Mouse (Mus musculus): ENCODE measurements at regions not wholly inside any gene's neighbourhood (a gene's known extent, or its start where the extent isn't known, plus 50 kb on each side); places are given as distances from the start of the nearest gene placed in this dataset.

DNA sequence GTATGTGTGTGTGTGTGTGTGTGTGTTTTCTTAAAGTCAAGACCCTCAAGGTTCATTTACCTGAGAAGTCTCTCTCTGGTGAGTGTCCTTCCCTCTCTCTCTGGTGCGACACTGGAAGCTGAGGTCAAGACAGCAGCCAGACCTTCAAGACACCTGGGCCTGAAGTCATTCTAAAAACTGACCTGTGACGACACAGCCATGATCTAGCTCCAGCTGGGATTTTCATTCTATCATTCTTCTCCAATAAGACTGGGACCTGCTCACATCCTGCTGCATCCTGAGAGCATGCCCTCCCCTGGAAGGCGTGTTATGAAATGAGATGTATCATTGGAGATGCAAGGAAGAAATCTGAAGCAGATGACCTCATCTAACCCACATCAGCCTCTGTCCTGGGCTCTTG lies 118.4 kb upstream of the Adamts9 start:
- Histone ChIP-seq H3K9ac (replicated peaks) (no peak overlapping the region), H3K27ac (replicated peaks) (no peak overlapping the region), H3K9me3 (no peaks in the 10 kb centered on the region), H3K4me1 (peaks cover 11% of the 10 kb centered on the region; the same call in 1 of the 2 replicates), H3K4me3 (no peak overlapping the region), H3K4me2 (replicated peaks) (no peak overlapping the region), H3K27me3 (no peaks in the 10 kb centered on the region), H3K36me3 (no peaks in the 10 kb centered on the region)
- ATAC-seq (ENCODE audit: low FRiP score, low read depth) = no peak
- 54% methylated on average over 3 of the region's 3 CpGs for WGBS

DNA sequence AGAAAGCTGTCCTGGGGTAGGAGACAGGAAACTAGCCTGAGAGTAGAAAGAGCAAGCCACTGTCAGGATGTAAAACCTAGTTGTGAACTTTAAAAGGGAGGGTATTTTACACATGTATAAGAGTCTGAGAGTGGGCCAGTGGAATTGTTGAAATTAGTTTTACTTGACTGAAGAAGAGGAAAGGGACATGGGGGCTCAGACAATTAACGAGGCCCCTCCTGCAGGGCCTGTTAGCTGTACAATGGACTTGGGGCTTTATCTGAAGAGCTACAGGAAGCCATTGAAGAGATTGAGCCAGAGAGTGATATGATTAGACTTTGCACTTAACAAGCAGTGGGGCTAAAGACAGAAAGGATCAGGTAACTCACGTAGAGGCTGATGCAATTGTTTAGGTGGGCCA lies 102.2 kb upstream of the Adamts9 start:
- Histone ChIP-seq H3K27me3 (no peaks in the 10 kb centered on the region), H3K4me2 (replicated peaks) (no peak overlapping the region), H3K4me1 (peaks cover 7% of the 10 kb centered on the region; the same call in 1 of the 2 replicates), H3K4me3 (no peak overlapping the region), H3K36me3 (no peaks in the 10 kb centered on the region), H3K9ac (replicated peaks) (no peak overlapping the region), H3K9me3 (no peaks in the 10 kb centered on the region), H3K27ac (replicated peaks) (no peak overlapping the region)
- ATAC-seq (ENCODE audit: low FRiP score, low read depth) = no peak
- WGBS = 33% methylated on average over 2 of the region's 2 CpGs

DNA sequence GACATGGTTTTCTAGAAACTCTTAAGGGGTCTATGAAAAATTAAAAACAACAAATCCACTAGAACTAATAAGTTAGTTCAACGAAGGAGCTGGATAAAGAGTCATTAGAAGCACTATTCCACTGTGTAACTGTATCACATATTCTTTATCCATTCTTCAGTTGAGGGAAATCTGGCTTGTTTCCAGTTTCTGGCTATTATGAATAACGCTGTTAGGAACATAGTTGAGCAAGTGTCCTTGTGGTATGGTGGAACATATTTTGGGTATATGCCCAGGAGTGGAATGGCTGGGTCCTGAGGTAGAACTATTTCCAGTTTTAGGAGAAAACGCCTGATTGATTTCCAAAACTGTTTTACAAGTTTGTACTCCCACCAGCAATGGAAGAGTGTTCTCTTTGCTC lies 97.7 kb upstream of the Adamts9 start:
- no peaks in the 10 kb centered on the region for H3K9me3 ChIP-seq
- peaks cover 7% of the 10 kb centered on the region; the same call in 1 of the 2 replicates for H3K4me1 ChIP-seq
- no peaks in the 10 kb centered on the region for H3K36me3 ChIP-seq
- WGBS = 88% methylated on average over 3 of the region's 3 CpGs
- no peaks in the 10 kb centered on the region for H3K27me3 ChIP-seq
- no peak overlapping the region for H3K4me2 ChIP-seq (replicated peaks)
- no peak overlapping the region for H3K9ac ChIP-seq (replicated peaks)
- no peak overlapping the region for H3K27ac ChIP-seq (replicated peaks)
- no peak overlapping the region for H3K4me3 ChIP-seq
- ATAC-seq (ENCODE audit: low FRiP score, low read depth) = no peak

DNA sequence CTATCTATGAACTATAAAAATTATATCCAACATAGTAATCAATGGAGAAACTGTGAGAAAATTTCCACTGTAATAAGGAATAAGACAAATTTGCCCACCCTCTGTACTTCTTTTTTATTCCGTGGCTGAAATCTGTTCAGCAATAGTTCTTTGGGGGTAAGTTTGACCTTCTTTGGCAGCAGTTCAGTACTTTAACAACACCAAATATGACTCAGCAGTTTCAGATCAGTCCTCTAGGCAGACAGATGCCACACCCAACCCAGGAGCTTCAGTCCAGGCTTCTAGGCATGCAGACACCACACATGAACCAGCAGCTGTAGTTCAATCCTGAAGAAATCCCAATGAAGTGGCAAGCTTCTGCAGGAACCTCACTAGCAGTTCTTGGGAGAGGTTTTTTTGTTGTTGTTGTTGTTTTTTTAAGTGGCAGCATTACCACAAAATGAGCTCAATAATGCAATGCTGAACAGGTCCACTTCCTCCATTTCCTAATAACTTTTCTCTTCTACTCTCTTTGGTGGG lies 88.6 kb upstream of the Adamts9 start:
- 97% methylated on average over 1 of the region's 1 CpGs for whole genome bisulfite sequencing
- Histone ChIP-seq H3K9ac (replicated peaks) (no peak overlapping the region), H3K27me3 (no peaks in the 10 kb centered on the region)

DNA sequence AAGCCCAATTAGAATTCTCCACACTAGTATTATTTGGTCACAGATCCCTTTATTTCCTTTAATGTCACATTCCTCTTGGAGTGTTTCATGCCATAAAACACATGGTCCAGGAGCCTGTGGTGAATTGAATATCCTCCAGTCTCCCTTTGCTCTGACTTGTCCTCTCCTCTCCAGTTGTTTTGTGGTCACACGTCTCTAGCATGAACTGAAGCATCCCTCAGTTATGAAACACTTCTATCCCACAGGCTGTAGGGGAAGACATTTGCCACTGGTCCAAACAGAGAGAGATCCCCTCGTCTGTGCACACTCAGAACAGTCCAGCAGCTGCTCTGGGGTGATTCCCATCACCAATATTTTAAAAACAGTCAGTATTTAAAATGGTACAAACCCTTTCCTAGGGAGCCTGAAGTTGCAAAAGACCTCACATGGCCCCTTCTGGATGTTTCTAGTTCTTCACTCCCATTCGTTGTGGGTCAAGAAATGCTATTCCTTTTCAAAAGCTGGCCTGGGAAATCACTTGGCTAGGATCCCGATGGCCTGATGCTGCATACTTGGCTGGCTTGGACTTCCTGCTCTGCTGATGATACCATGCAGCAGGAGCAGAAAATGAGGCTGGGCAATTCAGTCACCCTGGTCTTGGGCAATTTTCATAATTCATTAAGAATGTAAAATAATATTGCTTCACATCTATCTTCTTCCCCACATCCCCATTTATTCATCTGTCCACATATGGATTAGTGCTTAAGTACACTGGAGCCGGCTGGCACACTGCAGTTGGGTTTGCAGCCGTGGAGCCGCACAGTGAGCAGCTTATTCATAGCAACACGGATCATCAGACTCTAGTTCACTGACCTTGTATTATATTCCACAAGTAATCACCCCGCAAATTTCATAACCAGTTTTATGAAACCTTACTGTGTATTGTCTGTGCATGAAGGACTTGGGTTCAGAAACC lies 83.1 kb upstream of the Adamts9 start:
- ATAC-seq (ENCODE audit: low FRiP score, low read depth) = no peak
- no peak overlapping the region for H3K27ac ChIP-seq (replicated peaks)
- no peak overlapping the region for H3K4me3 ChIP-seq
- WGBS = 83% methylated on average over 9 of the region's 9 CpGs
- no peaks in the 10 kb centered on the region for H3K27me3 ChIP-seq
- no peak overlapping the region for H3K4me2 ChIP-seq (replicated peaks)
- no peaks in the 10 kb centered on the region for H3K9me3 ChIP-seq
- H3K36me3 ChIP-seq = no peaks in the 10 kb centered on the region
- H3K4me1 ChIP-seq = no peaks in the 10 kb centered on the region
- H3K9ac ChIP-seq (replicated peaks) = no peak overlapping the region

More for the DNA sequence above, 88.6 kb upstream of the Adamts9 start:
- Histone ChIP-seq H3K4me3 (no peak overlapping the region), H3K27ac (replicated peaks) (no peak overlapping the region), H3K36me3 (no peaks in the 10 kb centered on the region), H3K4me1 (no peaks in the 10 kb centered on the region), H3K4me2 (replicated peaks) (no peak overlapping the region), H3K9me3 (no peaks in the 10 kb centered on the region; the same call in 1 of the 2 replicates)
- no peak for ATAC-seq (ENCODE audit: low FRiP score, low read depth)

DNA sequence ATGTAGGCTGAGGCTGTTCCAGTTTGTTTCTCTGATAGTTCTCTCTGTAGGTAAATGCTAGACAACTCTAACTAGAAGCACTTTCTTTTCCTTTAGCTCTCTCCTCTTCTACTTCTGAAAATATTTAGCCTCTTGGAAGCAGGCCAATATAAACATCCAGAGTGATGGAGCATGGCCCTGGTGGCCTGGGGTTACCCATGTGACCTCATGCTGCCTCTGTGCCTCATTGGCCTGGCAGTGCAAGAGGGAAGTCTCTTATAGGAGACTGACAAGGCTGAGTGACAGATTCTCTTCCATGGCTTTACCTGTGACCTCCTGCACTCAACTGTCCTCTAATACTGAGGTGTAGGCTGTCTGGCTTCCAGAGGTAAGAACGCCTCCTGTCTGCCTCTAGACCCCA lies 71.2 kb upstream of the Adamts9 start:
- no peaks in the 10 kb centered on the region for H3K9me3 ChIP-seq
- H3K27me3 ChIP-seq = no peaks in the 10 kb centered on the region
- H3K4me2 ChIP-seq (replicated peaks) = no peak overlapping the region
- WGBS = 86% methylated on average over 1 of the region's 1 CpGs
- no peaks in the 10 kb centered on the region for H3K4me1 ChIP-seq
- no peak overlapping the region for H3K27ac ChIP-seq (replicated peaks)
- no peak for ATAC-seq (ENCODE audit: low FRiP score, low read depth)
- H3K9ac ChIP-seq (replicated peaks) = no peak overlapping the region
- H3K36me3 ChIP-seq = no peaks in the 10 kb centered on the region
- no peak overlapping the region for H3K4me3 ChIP-seq

DNA sequence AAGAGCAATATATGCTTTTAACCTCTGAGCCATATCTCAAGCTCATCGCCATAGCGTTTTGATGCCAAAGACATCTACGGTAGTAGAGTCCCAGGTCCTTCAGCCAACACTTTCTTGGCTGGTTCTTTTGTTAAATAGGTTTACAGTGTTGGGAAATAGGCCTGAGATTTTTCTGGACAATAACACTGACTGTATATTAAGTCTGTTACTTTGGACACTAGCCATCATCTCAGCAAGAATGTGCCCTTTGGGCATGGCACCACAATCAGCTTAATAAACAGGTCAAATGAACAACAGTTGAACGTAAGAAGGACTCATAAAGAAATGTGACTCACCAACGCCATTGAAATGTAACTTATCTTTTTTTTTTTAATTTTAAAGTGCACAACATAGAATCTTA lies 68.6 kb upstream of the Adamts9 start:
- no peaks in the 10 kb centered on the region for H3K9me3 ChIP-seq
- ATAC-seq (ENCODE audit: low FRiP score, low read depth) = no peak
- WGBS = 90% methylated on average over 5 of the region's 5 CpGs

DNA sequence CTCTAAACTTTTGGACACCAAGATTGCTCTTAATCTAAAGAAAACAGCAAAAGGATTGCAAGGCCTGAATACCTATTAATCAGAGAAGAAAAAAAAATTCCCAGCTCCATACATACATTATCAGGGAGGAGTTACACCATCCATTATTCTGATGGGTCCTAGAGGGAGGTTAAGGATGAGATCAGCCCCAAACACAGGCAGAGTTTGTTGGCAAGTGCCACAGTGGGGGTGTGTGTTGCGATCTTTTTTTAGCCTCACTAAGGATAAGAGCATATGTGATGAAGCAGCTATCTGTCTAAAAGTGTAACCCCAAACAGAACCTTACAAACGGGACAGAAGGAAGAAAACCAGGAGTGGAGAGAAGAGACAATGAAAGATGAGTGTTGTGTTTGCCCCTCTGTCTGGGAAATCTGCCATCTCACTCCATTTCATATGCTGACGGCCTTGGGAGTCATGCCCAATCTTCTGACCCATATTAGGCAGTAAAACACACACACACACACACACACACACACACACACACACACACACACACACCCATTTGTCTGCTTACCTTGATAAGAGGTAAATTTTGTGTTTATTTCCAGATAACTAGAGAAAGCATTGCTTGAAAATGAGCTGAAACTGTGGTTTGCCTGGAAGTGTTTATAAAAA lies 61.4 kb upstream of the Adamts9 start:
- no peaks in the 10 kb centered on the region for H3K9me3 ChIP-seq
- WGBS = 82% methylated on average over 3 of the region's 3 CpGs
- no peak for ATAC-seq (ENCODE audit: low FRiP score, low read depth)
- H3K4me1 ChIP-seq = no peaks in the 10 kb centered on the region
- H3K27me3 ChIP-seq = no peaks in the 10 kb centered on the region
- H3K36me3 ChIP-seq = no peaks in the 10 kb centered on the region
- H3K27ac ChIP-seq (replicated peaks) = no peak overlapping the region
- no peak overlapping the region for H3K4me3 ChIP-seq
- no peak overlapping the region for H3K4me2 ChIP-seq (replicated peaks)
- H3K9ac ChIP-seq (replicated peaks) = no peak overlapping the region

More for the DNA sequence above, 68.6 kb upstream of the Adamts9 start:
- H3K4me2 ChIP-seq (replicated peaks) = no peak overlapping the region
- no peak overlapping the region for H3K9ac ChIP-seq (replicated peaks)
- no peaks in the 10 kb centered on the region for H3K4me1 ChIP-seq
- no peak overlapping the region for H3K27ac ChIP-seq (replicated peaks)
- no peak overlapping the region for H3K4me3 ChIP-seq
- no peaks in the 10 kb centered on the region for H3K36me3 ChIP-seq
- H3K27me3 ChIP-seq = no peaks in the 10 kb centered on the region

DNA sequence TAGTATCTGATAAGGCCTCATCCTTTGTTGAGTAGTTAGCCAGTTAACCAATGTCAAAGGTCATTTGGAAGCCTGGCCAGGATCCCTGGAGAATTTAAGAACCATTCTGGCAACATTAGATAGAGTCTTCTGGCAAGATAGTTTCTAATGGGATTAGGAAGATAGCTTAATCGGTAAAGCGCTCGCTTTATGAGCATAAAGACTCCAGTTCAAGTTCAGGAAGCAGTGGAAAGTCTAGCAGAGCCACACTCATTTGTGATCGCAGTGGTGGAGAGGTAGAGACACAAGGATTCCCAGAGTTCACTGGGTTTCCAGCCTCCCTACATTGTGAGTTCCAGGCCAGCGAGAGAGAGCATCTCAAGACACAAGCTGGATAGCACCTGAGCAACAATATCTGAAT lies 60.5 kb upstream of the Adamts9 start:
- WGBS = 87% methylated on average over 5 of the region's 5 CpGs
- no peak overlapping the region for H3K4me2 ChIP-seq (replicated peaks)
- no peak overlapping the region for H3K9ac ChIP-seq (replicated peaks)
- no peak overlapping the region for H3K4me3 ChIP-seq
- no peaks in the 10 kb centered on the region for H3K27me3 ChIP-seq
- ATAC-seq (ENCODE audit: low FRiP score, low read depth) = no peak
- H3K27ac ChIP-seq (replicated peaks) = no peak overlapping the region
- no peaks in the 10 kb centered on the region for H3K9me3 ChIP-seq
- no peaks in the 10 kb centered on the region for H3K4me1 ChIP-seq
- no peaks in the 10 kb centered on the region for H3K36me3 ChIP-seq

DNA sequence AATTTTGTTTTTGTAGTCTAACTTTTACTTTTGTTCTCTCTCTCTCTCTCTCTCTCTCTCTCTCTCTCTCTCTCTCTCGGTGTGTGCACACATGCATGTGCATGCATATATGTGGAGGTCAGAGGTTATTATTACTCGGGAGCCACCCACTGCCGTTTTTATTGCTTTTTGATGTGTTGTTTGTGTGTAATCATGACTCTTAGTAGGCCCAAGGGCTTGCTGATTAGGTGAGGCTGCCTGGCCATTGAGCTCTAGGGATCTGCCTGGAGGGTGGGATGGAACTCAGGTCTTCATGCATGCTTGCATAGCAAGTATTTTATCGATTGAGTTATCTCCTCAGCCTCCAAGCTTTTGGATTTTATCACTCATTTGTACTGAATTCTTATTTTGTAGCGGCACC lies 50.4 kb upstream of the Adamts9 start:
- 89% methylated on average over 5 of the region's 5 CpGs for WGBS
- H3K4me2 ChIP-seq (replicated peaks) = no peak overlapping the region
- no peak for ATAC-seq (ENCODE audit: low FRiP score, low read depth)
- H3K9ac ChIP-seq (replicated peaks) = no peak overlapping the region
- H3K4me1 ChIP-seq = no peaks in the 10 kb centered on the region
- H3K9me3 ChIP-seq = no peaks in the 10 kb centered on the region
- H3K27ac ChIP-seq (replicated peaks) = no peak overlapping the region
- no peaks in the 10 kb centered on the region for H3K27me3 ChIP-seq
- H3K4me3 ChIP-seq = no peak overlapping the region
- H3K36me3 ChIP-seq = no peaks in the 10 kb centered on the region
